Mouse (Mus musculus) olfactory bulb, adult 2 months (tissue): ENCODE measurements at regions not wholly inside any gene's neighbourhood (a gene's known extent, or its start where the extent isn't known, plus 50 kb on each side); places are given as distances from the start of the nearest gene placed in this dataset.

Source experiments
- CTCF ChIP-seq: fragments of 200-500 bp; IDR thresholded peaks from 2 replicates; pipeline ENCODE4 v1.5.1; 2012; ENCODE audit warnings: low read depth, mild to moderate bottlenecking, low read length, moderate library complexity; ENCODE audit not compliant: insufficient read depth
- POLR2A ChIP-seq: fragments of 200-500 bp; IDR thresholded peaks from 2 replicates; pipeline ENCODE4 v1.6.1; 2012; ENCODE audit warnings: mild to moderate bottlenecking, low read depth, low read length, moderate library complexity; ENCODE audit not compliant: insufficient read depth

DNA sequence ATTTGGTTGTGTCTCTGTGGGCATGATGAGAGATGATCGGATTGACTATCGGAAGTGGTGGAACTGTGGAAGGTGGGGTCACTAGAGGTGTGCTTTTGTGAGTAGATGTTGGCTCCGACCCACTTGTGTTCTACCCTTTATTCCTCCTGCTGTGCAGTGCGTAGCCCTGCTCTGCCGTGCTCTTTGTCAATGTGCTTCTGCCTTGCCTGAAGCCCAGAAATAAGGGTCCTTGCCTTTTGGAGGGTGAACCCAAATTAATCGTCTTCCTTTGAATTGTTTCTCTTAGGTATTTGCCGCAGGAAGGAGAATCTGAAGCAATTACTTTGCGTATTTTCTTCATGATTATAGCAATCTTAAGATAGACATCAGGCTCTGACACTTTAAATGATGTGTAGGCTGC is 421.6 kb upstream of the Zfp507 start:
- TF ChIP-seq CTCF, result no peak
- no peak for TF ChIP-seq POLR2A
